Mouse (Mus musculus): ENCODE data around the gene Mtr.

GRCm38 (mm10) chr13:12133549-12133948 is 124.4 kb downstream of the Mtr start:
- TF ChIP-seq CTCF (IDR thresholded peaks at IDR 0.05; ENCODE audit: low read depth) (no peak), EP300 (IDR thresholded peaks at IDR 0.05; ENCODE audit: low read depth) (no peak)
